Mouse (Mus musculus) gonadal fat pad, adult 2 months (tissue): ENCODE measurements around the gene BC017158. TPM values are rescaled to one million over a fixed set of nuclear protein-coding genes. Genes with fewer than 3 reads are reported as not detected.

Source experiments
- DNase-seq: peaks from one replicate; pipeline ENCODE4 v3.0.0-alpha.2; 2012; ENCODE audit warnings: low read depth
- polyA plus RNA-seq: library from polyadenylated mRNA; depleted of rRNA; stranded (reverse); fragments of >200 nt; gene quantifications from 2 replicates; pipeline ENCODE4 v1.2.3, GENCODE M21; 2012; rRNA removed

BC017158 gene
- polyA plus RNA-seq, 1 experiment = 40.1 TPM

DNA sequence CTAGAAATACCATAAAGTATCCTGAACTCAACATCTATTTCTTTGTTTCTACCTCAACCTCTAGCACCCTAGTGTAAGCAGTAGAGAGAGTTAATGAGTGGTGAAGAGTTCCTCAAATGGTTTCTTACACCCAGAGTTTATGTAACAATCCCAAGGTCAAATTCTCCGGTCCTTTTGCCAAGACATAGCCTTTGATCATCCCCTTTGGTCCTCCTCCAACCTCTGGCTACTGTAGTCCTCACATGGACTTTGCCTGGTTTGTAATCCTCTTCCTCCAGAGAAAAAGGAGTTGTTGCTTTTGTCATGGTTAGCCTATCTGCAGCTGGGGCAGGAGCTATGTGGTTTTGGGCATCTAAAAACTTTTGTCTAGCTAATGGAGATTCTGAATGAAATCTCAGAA, 62.5 kb downstream of the BC017158 start:
- no peak for DNase-seq

DNA sequence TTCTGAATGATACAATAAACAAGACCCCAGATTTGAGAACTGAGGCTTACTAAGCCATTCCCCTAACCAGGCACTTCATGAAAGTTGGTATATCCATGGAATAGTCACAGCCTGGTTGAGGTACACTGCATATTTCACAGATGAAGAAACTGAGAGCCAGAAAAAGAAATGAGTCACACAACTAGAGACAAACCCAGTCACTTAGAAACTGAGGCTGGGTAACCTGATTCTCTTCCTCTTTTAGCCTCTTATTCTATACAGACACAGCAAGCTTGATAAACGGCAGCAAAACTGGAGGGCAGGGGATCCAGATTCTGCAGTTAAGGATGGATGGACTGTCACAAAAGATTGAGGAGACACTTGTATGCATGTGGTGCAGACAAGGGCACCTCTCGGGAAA, 63.2 kb downstream of the BC017158 start:
- no peak for DNase-seq

DNA sequence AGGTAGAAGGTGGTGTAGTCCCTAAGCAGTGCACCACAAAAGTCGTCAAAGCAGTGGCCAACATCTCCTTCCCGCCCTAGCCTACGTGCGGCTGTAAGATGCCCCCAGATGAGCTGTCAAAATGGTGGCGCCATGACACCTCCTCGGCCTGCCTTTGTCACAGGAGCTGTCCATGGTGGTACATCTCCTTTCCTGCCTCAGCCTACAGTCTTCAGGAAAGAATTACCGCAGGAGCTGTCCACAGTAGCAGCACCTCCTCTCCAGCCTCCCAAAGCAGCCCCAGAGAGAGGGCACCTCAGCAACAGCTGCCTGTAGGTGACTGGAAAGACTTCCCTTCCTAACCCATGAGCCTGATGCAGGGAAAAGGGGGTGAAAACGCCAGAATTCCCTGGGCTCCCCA, 66.2 kb downstream of the BC017158 start:
- DNase-seq = no peak

Other genes with a start within 250 kb of the BC017158 start
- gene Itgam, start 235.5 kb downstream of the BC017158 start, polyA plus RNA-seq = 13.7 and 17.3 TPM in 2 replicates
- not detected in 2 replicates for gene Gm49368, start 235.5 kb downstream of the BC017158 start, polyA plus RNA-seq
- gene Itgax, start 168.6 kb downstream of the BC017158 start, polyA plus RNA-seq = 3.6 and 3.8 TPM in 2 replicates
- 0.22 and 0.41 TPM in 2 replicates for gene Itgad, start 143.8 kb downstream of the BC017158 start, polyA plus RNA-seq
- gene Cox6a2, start 91.8 kb downstream of the BC017158 start, polyA plus RNA-seq = 0.42 and 2.5 TPM in 2 replicates
- 20.1 and 21.1 TPM in 2 replicates for gene Armc5, start 60.8 kb downstream of the BC017158 start, polyA plus RNA-seq
- gene 9130023H24Rik, start 60.1 kb downstream of the BC017158 start, polyA plus RNA-seq = 4.2 and 4.5 TPM in 2 replicates
- 45.5 and 48.1 TPM in 2 replicates for gene Tgfb1i1, start 51.4 kb downstream of the BC017158 start, polyA plus RNA-seq
- gene Slc5a2, start 32.5 kb downstream of the BC017158 start, polyA plus RNA-seq = 0.08 TPM in 2 replicates
- gene Rgs10, start 120.6 kb upstream of the BC017158 start, polyA plus RNA-seq = 5.0 and 6.7 TPM in 2 replicates
- 23.6 and 23.7 TPM in 2 replicates for gene Tial1, start 163.5 kb upstream of the BC017158 start, polyA plus RNA-seq
- gene Bag3, start 225.4 kb upstream of the BC017158 start, polyA plus RNA-seq = 40.2 and 54.2 TPM in 2 replicates